27 mouse cellular contexts compared by ENCODE assay signal in genomic region chr14:58969248-58969647, GRCm38 (mm10).
"Had no signal": no experiment of that assay in that cellular context is flagged by ENCODE, and none has a peak within 500 bp of the region (broad histone marks: within the 10 kb centered on the region; RNA-seq: fewer than 3 reads in every experiment).

No protein-coding gene starts in this region.

- H3K4me2 ChIP-seq: embryonic facial prominence, embryonic 12.5 days; embryonic facial prominence, embryonic 13.5 days; embryonic facial prominence, embryonic 15.5 days; forebrain, embryonic 12.5 days; forebrain, embryonic 13.5 days; forebrain, embryonic 15.5 days had no signal

- H3K4me3 ChIP-seq: embryonic facial prominence, embryonic 10.5 days; embryonic facial prominence, embryonic 12.5 days; embryonic facial prominence, embryonic 13.5 days; embryonic facial prominence, embryonic 15.5 days; erythroblast, embryonic 14.5 days; forebrain, embryonic 10.5 days; forebrain, embryonic 12.5 days; forebrain, embryonic 13.5 days; forebrain, embryonic 15.5 days; gastrocnemius, adult 2 months; heart, adult 2 months had no signal

- H3K4me1 ChIP-seq: embryonic facial prominence, embryonic 10.5 days; embryonic facial prominence, embryonic 12.5 days; embryonic facial prominence, embryonic 13.5 days; forebrain, embryonic 10.5 days; forebrain, embryonic 12.5 days; forebrain, embryonic 13.5 days; forebrain, embryonic 15.5 days had no signal

- DNase-seq: cerebellum, adult 9-10 months; cerebellum, adult 9-11 months; cerebellum, postnatal 10 days; cerebellum, postnatal 14 days; cerebellum, postnatal 25 days; cerebellum, postnatal 36 days; embryo, embryonic 11 days; forebrain, postnatal 0 days; gastrocnemius, adult 2 months; gastrocnemius, postnatal 10 days; gastrocnemius, postnatal 14 days; gastrocnemius, postnatal 25 days; gastrocnemius, postnatal 36 days; heart, adult 11 months; heart, adult 18-20 months; heart, adult 2 months had no signal

- H3K9ac ChIP-seq: embryonic facial prominence, embryonic 12.5 days; embryonic facial prominence, embryonic 13.5 days; embryonic facial prominence, embryonic 15.5 days; forebrain, embryonic 12.5 days; forebrain, embryonic 13.5 days; forebrain, embryonic 15.5 days; forebrain, postnatal 0 days had no signal

- ATAC-seq: forebrain, embryonic 13.5 days; forebrain, embryonic 14.5 days; forebrain, embryonic 15.5 days; forebrain, embryonic 16.5 days; forebrain, postnatal 0 days had no signal

- H3K9me3 ChIP-seq: embryonic facial prominence, embryonic 10.5 days; embryonic facial prominence, embryonic 12.5 days; embryonic facial prominence, embryonic 13.5 days; embryonic facial prominence, embryonic 15.5 days; forebrain, embryonic 10.5 days; forebrain, embryonic 12.5 days; forebrain, embryonic 13.5 days; forebrain, embryonic 15.5 days had no signal

- H3K27me3 ChIP-seq: embryonic facial prominence, embryonic 12.5 days; embryonic facial prominence, embryonic 13.5 days; embryonic facial prominence, embryonic 15.5 days; forebrain, embryonic 12.5 days; forebrain, embryonic 13.5 days; forebrain, embryonic 15.5 days had no signal

- H3K27ac ChIP-seq: embryonic facial prominence, embryonic 10.5 days; embryonic facial prominence, embryonic 12.5 days; embryonic facial prominence, embryonic 13.5 days; embryonic facial prominence, embryonic 15.5 days; forebrain, embryonic 10.5 days; forebrain, embryonic 12.5 days; forebrain, embryonic 13.5 days; forebrain, embryonic 15.5 days; gastrocnemius, adult 2 months; heart, adult 2 months had no signal

- H3K36me3 ChIP-seq: embryonic facial prominence, embryonic 10.5 days; embryonic facial prominence, embryonic 12.5 days; embryonic facial prominence, embryonic 13.5 days; embryonic facial prominence, embryonic 15.5 days; forebrain, embryonic 10.5 days; forebrain, embryonic 12.5 days; forebrain, embryonic 15.5 days had no signal
